Mouse (Mus musculus) intestine, embryonic 14.5 days (tissue): ENCODE measurements around the gene Adi1. TPM values are rescaled to one million over a fixed set of nuclear protein-coding genes. Genes with fewer than 3 reads are reported as not detected.

ENCODE experiments used
- ATAC-seq: fragments of 200-750 bp; cut with Nextera tagmentation; replicated peaks from 2 replicates; pipeline ENCODE4 v1.8.0; 2017; ENCODE audit warnings: low read depth, moderate number of reproducible peaks, moderate TSS enrichment, moderate library complexity; ENCODE audit not compliant: low FRiP score, low TSS enrichment
- DNase-seq: peaks from one replicate; pipeline ENCODE4 v3.0.0-alpha.2; 2018; ENCODE audit warnings: low spot score
- H3K27ac ChIP-seq: fragments of 300-500 bp; sonication (generic); 2 replicates; pipeline ENCODE4 v1.5.1; 2014; ENCODE audit warnings: low read depth, mild to moderate bottlenecking, control low read depth
- H3K27me3 ChIP-seq: fragments of 300-500 bp; sonication (generic); replicated peaks from 2 replicates; pipeline ENCODE4 v1.6.1; 2014; ENCODE audit warnings: low read length, control low read depth; ENCODE audit not compliant: control insufficient read depth, insufficient read depth
- H3K36me3 ChIP-seq: fragments of 300-500 bp; sonication (generic); 2 replicates; pipeline ENCODE4 v1.6.1; 2014; ENCODE audit warnings: low read length, control low read depth; ENCODE audit not compliant: control insufficient read depth, insufficient read depth
- H3K4me1 ChIP-seq: fragments of 300-500 bp; sonication (generic); replicated peaks from 2 replicates; pipeline ENCODE4 v1.6.1; 2014; ENCODE audit warnings: low read length, control low read depth, mixed read lengths; ENCODE audit not compliant: control insufficient read depth, insufficient read depth
- H3K4me2 ChIP-seq: fragments of 300-500 bp; sonication (generic); 2 replicates; pipeline ENCODE4 v1.6.1; 2014; ENCODE audit warnings: low read length
- H3K4me3 ChIP-seq: fragments of 300-500 bp; sonication (generic); 2 replicates; pipeline ENCODE4 v1.5.1; 2014; ENCODE audit warnings: low read depth, low read length, control low read depth, mixed read lengths
- H3K9ac ChIP-seq: fragments of 300-500 bp; sonication (generic); 2 replicates; pipeline ENCODE4 v1.6.1; 2014; ENCODE audit warnings: mild to moderate bottlenecking, low read length
- H3K9me3 ChIP-seq: fragments of 300-500 bp; sonication (generic); 2 replicates; pipeline ENCODE4 v1.6.1; 2016; ENCODE audit warnings: low read length, control low read depth; ENCODE audit not compliant: control insufficient read depth
- WGBS: fragments of 180-500 bp; shearing (Covaris S2); extraction: QIAGEN DNeasy Blood & Tissue Kit; methylation state at CpG from one replicate; pipeline ENCODE4 v1.1.7; 2014; 5-methylcytosine and 5-hydroxymethylcytosine counted together
- polyA plus RNA-seq: library from polyadenylated mRNA; unstranded; fragments of >200 nt; fragmentation: Nextera tagmentation; extraction: Ambion mirVana; gene quantifications from 2 replicates; pipeline ENCODE4 v1.2.1, GENCODE M21; 2014

Adi1 gene
- polyA plus RNA-seq, 1 experiment from 2014 or later: 78.7 TPM

GRCm38 (mm10) chr12:28699656-28700055, 24.6 kb downstream of the Adi1 start:
- WGBS: 13% methylated on average over 6 of the region's 6 CpGs
- no peak overlapping the region for H3K27ac ChIP-seq
- H3K36me3 ChIP-seq: peaks cover 23% of the 10 kb centered on the region
- peaks cover 5% of the 10 kb centered on the region; the same call in 1 of the 2 replicates for H3K4me1 ChIP-seq
- no peaks in the 10 kb centered on the region for H3K27me3 ChIP-seq
- ATAC-seq: no peak; the same call in 1 of the 2 replicates
- H3K4me3 ChIP-seq: no peak overlapping the region
- peak; percentile 87 for DNase-seq
- H3K9ac ChIP-seq: no peak overlapping the region
- H3K9me3 ChIP-seq: no peaks in the 10 kb centered on the region
- H3K4me2 ChIP-seq: no peak overlapping the region

GRCm38 (mm10) chr12:28700101-28700511, 25.1 kb downstream of the Adi1 start:
- Histone ChIP-seq H3K4me2 (no peak overlapping the region), H3K27me3 (no peaks in the 10 kb centered on the region), H3K27ac (peak overlapping the region; percentile 74), H3K4me3 (no peak overlapping the region), H3K4me1 (peaks cover 5% of the 10 kb centered on the region; the same call in 1 of the 2 replicates), H3K36me3 (peaks cover 18% of the 10 kb centered on the region), H3K9ac (no peak overlapping the region), H3K9me3 (no peaks in the 10 kb centered on the region)
- DNase-seq (no peak), ATAC-seq (no peak)
- 24% methylated on average over 3 of the region's 3 CpGs for WGBS

- DNase-seq: no peak
- H3K9me3 ChIP-seq: no peaks in the 10 kb centered on the region
These were observed 25.6 kb downstream of the Adi1 start for GRCm38 (mm10) chr12:28700561-28701025.

GRCm38 (mm10) chr12:28701302-28701701, 26.3 kb downstream of the Adi1 start:
- ATAC-seq (no peak), DNase-seq (no peak)
- Histone ChIP-seq H3K4me3 (no peak overlapping the region), H3K4me2 (no peak overlapping the region), H3K27me3 (no peaks in the 10 kb centered on the region), H3K9ac (no peak overlapping the region), H3K9me3 (no peaks in the 10 kb centered on the region), H3K36me3 (peaks cover 10% of the 10 kb centered on the region), H3K27ac (no peak overlapping the region), H3K4me1 (peaks cover 5% of the 10 kb centered on the region; the same call in 1 of the 2 replicates)
- WGBS: 88% methylated on average over 11 of the region's 11 CpGs

More at GRCm38 (mm10) chr12:28700561-28701025, 25.6 kb downstream of the Adi1 start:
- no peak overlapping the region for H3K4me3 ChIP-seq
- H3K27me3 ChIP-seq: no peaks in the 10 kb centered on the region
- 78% methylated on average over 19 of the region's 19 CpGs for WGBS
- H3K27ac ChIP-seq: no peak overlapping the region
- no peak overlapping the region for H3K4me2 ChIP-seq
- H3K4me1 ChIP-seq: peaks cover 5% of the 10 kb centered on the region; the same call in 1 of the 2 replicates
- H3K9ac ChIP-seq: no peak overlapping the region
- H3K36me3 ChIP-seq: peaks cover 17% of the 10 kb centered on the region
- no peak for ATAC-seq

GRCm38 (mm10) chr12:28704381-28704780, 29.4 kb downstream of the Adi1 start:
- no peak overlapping the region for H3K9ac ChIP-seq
- no peak overlapping the region for H3K27ac ChIP-seq

GRCm38 (mm10) chr12:28705204-28705603, 30.2 kb downstream of the Adi1 start:
- no peak overlapping the region for H3K4me3 ChIP-seq
- no peak overlapping the region for H3K27ac ChIP-seq
- no peak overlapping the region for H3K4me2 ChIP-seq
- no peak for ATAC-seq
- no peaks in the 10 kb centered on the region for H3K27me3 ChIP-seq
- no peaks in the 10 kb centered on the region for H3K9me3 ChIP-seq
- 87% methylated on average over 6 of the region's 6 CpGs for WGBS
- H3K9ac ChIP-seq: no peak overlapping the region
- DNase-seq: no peak
- H3K36me3 ChIP-seq: peaks cover 17% of the 10 kb centered on the region
- peaks cover 1% of the 10 kb centered on the region; the same call in 1 of the 2 replicates for H3K4me1 ChIP-seq

More at GRCm38 (mm10) chr12:28704381-28704780, 29.4 kb downstream of the Adi1 start:
- no peaks in the 10 kb centered on the region for H3K27me3 ChIP-seq
- H3K4me2 ChIP-seq: no peak overlapping the region
- peaks cover 5% of the 10 kb centered on the region; the same call in 1 of the 2 replicates for H3K4me1 ChIP-seq
- no peak overlapping the region for H3K4me3 ChIP-seq
- DNase-seq: no peak
- no peaks in the 10 kb centered on the region for H3K9me3 ChIP-seq
- H3K36me3 ChIP-seq: peaks cover 9% of the 10 kb centered on the region
- no peak for ATAC-seq
- 22% methylated on average over 12 of the region's 12 CpGs for WGBS

- Histone ChIP-seq H3K9ac (no peak overlapping the region), H3K9me3 (no peaks in the 10 kb centered on the region), H3K36me3 (peaks cover 41% of the 10 kb centered on the region), H3K27me3 (no peaks in the 10 kb centered on the region), H3K4me1 (no peaks in the 10 kb centered on the region), H3K27ac (no peak overlapping the region), H3K4me2 (no peak overlapping the region), H3K4me3 (no peak overlapping the region)
- ATAC-seq: no peak
- WGBS: 87% methylated on average over 4 of the region's 4 CpGs
- no peak for DNase-seq
These were observed 33.1 kb downstream of the Adi1 start for GRCm38 (mm10) chr12:28708154-28708553.

- Histone ChIP-seq H3K36me3 (peaks cover 39% of the 10 kb centered on the region), H3K9me3 (no peaks in the 10 kb centered on the region), H3K9ac (no peak overlapping the region), H3K27ac (no peak overlapping the region), H3K27me3 (no peaks in the 10 kb centered on the region), H3K4me2 (no peak overlapping the region), H3K4me1 (no peaks in the 10 kb centered on the region), H3K4me3 (no peak overlapping the region)
- DNase-seq (no peak), ATAC-seq (no peak)
- 80% methylated on average over 22 of the region's 22 CpGs for WGBS
These were observed 35.6 kb downstream of the Adi1 start for GRCm38 (mm10) chr12:28710566-28711185.
